Mouse (Mus musculus) cerebellum, adult (tissue): Measurements from ENCODE around the gene Cela3b.
"Not testable (repeated sequence)": the region's sequence is repeated elsewhere in the genome, so short reads cannot be mapped to it uniquely, and the experiment has no call there.

ENCODE experiments used
- ATAC-seq: cut with Nextera tagmentation; 2 replicates; pipeline ENCODE4 v1.9.2; 2017; ENCODE audit warnings: mild to moderate bottlenecking, moderate library complexity, mixed read lengths; ENCODE audit not compliant: insufficient number of reproducible peaks, low FRiP score, low TSS enrichment

Gene Cela3b

DNA sequence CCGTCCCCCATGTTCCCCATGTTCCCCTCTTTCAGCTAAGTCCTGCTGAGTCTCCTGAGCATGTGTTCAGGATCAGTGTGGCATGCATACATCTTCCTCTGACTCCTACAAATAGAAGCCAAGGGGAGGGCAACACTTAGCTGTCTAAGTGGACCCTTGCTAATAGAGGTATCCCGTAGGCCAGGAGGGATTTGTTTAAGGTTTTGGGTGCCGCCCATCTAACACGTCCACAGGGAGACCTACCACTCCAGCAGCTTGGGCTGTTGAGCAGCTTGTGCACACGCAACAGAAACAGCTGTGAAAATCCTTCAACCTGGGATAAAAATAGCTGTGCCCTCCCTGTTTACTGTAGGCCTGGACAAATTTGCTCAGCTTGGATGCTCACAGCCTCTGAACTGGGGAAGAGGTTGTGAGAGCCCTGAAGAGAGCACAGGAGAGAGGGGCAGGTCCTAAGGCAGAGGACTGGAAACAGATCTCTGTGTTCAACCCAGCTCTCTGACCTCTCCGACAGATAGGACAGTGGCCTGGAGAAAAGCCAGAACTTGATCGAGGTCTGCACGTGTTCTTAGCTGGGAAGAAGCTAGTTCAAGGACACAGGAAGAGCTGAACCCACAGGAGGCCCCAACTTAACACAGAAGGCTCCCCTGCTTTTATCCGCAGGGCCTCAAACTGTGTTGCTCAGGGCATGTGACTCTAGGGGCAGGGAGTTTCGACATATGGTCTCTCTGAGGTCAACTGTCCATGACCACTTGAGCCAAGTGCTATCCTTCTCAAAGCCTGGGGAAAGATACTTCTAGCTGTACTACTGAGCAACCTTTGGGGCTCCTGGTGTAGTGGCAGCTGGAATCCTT is 2.6 kb upstream of the Cela3b start:
- ATAC-seq: not testable (repeated sequence)

DNA sequence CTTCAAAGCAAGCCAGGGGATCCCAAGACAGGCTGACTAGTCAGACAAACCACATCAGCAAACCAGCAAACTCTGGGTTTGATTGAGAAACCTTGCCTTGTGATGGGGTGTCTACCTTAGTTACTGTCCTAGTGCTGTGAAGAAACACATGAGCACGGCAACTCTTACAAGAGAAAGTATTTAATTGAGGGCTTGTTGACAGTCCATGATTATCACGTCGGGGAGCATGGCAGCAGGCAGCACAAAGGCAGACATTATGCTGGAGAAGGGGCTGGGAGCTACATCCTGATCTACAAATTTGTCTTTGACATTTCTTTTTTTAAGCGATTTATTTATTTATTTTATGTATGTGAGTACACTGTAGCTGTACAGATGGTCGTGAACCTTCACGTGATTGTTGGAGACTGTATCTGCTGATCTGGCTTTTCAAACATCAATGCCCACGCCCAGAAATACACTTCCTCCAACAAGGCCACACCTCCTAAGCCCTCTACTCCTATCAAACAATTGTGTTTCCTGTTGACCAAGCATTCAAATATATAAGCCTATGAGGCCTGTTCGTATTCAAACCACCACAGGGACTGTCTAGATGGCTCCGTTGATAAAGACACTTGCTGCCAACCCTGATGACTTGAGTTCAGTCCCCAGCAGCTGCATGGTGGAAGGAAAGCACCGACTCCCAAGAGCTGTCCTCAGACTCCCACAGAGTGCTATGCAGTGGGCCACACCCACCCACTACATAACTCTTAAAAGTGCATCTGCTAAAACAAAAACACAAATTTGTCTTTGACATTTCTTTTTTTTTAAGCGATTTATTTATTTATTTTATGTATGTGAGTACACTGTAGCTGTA is 12.4 kb downstream of the Cela3b start:
- no peak for ATAC-seq

DNA sequence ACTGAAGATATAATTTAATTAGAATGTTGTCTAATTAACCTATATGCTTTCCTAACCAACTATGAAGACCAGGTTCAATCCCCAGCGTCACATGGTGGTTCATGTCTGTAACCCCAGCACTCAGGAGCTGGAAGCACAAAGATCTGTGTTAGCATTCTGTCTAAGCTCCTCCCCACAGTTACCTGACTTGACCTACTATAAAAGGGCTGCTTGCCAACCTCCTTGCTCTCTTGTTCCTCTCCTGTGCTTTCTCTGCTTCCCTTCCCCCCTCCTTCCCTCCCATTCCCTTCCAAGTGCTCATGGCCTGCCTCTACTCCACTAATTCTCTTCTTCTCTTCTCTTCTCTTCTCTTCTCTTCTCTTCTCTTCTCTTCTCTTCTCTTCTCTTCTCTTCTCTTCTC is 15.4 kb downstream of the Cela3b start:
- ATAC-seq: no peak

DNA sequence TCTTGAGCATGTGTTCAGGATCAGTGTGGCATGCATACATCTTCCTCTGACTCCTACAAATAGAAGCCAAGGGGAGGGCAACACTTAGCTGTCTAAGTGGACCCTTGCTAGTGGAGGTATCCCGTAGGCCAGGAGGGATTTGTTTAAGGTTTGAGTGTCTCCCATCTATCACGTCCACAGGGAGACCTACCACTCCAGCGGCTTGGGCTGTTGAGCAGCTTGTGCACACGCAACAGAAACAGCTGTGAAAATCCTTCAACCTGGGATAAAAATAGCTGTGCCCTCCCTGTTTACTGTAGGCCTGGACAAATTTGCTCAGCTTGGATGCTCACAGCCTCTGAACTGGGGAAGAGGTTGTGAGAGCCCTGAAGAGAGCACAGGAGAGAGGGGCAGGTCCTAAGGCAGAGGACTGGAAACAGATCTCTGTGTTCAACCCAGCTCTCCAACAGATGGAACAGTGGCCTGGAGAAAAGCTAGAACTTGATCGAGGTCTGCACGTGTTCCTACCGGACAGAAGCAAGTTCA is 18.1 kb downstream of the Cela3b start:
- ATAC-seq: not testable (repeated sequence)

DNA sequence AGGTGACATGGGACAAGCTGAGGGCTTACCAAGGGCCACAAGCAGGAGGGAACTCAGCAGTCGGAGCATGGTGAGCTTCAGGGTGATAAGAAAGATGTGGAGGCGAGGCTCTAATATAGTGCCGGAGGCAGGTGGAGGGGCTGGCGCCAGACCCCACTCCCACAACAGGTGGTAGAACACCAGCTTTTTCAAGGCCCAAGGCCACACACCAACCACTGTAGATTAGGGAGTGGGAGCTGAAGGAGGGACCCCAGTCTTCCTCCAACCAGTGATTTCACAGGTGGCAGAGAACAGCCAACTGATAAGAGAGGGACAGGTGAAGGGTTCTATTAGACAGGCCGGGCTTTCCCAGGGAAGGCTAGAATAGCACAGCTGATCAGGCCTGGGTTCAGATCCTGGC is 20.6 kb downstream of the Cela3b start, which contains the start of gene Cela3a:
Gene Cela3a, minus strand, starts transcription at position 101 of the 400 bp plus-strand sequence.
- no peak for ATAC-seq

DNA sequence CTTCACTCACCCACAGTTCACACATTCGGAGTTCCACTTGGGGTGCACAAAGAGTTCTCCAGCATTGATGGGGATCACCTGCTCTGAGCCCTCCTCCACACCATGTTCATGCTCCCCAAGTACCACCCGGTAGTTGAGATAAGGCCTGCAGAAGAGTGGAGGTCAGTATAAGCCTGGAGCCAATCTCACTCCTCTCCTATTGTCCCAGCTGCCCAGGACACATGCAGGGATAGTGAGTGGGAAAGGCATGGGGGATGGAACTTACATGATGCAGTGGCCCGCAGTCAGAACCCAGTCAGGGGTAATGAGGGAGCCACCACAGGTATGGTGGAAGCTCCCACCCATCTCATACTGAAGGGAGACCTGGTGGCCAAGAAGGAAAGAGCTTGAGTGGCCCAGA is 24.8 kb downstream of the Cela3b start:
- no peak for ATAC-seq

DNA sequence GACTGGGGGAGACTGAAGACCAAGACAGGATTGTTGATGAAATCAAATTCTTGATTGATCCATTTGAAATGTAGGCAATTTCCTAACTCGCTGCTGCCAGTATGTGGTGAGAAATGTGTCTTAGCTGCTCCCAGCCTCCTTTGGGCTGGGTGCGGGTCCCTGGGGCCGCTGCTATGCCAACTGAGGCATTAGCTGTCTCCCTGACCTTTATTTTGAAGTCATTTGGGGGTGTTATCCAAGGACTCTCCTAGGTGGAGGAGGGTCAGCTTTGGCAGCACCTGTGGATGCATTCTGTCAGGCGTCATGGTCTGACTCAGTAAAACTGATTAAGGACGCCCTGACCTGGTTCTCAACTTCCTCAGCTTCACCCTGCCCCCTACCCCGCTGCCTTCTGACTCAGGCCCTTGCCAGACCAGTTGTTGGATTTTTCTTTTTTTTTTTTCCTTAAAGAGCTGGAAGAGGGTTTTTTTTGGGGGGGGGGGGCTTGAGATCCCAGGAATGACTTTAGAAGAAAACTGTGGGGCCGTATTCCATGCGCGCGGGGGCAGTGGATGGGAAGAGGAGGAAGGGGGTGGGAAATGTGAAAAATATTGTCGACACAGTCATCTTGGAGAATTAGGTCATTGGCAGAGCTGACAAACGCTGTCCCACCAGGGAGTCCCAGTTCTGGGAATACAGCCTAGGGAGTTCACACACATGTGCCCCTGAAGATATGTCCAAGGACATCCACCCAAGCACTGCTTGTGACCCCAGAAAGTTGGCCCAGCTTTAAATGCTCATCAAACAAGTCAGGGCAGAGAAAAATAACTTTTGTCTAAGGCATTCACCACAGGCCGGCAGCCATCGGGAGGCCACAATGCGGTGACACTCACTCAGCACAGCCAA is 33.5 kb downstream of the Cela3b start:
- ATAC-seq: peak; percentile 52; the same call in 1 of the 2 replicates

DNA sequence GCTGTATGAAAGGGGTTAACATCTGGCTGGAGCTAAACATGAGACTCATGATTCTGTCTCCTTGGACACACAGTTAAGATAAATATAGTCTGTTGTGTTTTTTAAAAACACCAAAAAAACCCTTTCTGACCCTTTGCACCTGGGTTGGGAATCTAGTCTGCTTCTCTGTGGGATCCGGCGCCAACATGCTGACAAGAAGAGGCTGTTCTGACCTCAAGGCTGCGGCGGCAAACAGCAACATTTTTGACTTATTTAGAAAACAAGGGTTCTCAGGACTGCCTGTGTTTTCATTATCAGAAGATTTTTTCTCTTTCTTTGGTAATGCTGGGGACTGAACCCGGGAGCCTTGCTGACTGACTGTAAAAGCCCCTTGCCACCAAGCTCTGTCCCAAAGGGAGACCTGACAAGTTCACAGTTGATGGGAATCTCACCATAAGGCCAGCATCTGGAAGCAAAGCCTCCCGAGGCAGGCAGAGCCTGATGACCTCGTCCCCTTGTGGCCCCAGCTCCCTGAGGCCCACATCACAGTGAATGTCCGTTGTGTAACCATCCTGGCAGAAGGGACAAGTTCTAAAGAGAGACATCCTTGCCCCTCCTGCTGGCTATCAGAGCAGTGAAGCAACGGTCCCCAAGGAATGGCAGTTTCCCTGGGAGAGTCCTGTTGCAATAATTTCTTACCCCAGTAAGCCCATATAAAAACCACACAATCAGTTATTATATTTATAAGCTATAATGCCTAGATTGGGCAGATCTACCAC is 36.8 kb downstream of the Cela3b start:
- ATAC-seq: no peak

DNA sequence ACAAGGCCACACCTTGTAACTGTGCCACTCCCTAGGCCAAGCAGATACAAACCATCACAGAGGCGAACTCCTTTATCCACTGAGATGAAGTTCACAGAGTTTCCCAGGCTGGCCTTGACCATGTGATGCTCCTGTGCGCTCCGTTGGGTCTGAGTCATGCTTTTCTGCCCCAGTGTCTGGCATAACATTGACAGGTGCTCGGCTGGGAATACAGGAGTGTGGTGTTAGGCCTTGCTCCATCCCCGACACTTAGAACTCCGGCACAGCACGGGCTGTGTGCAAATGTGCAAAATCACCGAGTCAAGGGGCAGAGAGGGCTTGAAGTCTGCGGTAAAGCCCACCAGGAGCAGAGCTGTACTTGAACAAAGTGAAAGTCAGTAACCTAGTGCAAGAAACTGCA is 37.5 kb downstream of the Cela3b start:
- no peak for ATAC-seq

DNA sequence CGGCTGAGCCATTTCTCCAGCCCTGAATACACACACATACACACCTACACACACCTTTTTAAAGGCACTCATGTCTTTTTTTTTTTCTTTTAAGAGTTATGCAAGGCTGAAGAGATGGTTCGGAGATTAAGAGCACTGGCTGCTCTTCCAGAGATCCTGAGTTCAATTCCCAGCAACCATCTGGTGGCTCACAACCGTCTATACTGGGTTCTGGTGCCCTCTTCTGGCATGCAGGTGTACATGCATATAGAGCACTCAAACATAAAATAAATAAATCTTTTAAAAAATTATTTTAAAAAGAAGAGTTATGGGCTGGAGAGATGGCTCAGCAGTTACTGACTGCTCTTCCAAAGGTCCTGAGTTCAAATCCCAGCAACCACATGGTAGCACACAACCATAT is 39.1 kb downstream of the Cela3b start:
- ATAC-seq: no peak

DNA sequence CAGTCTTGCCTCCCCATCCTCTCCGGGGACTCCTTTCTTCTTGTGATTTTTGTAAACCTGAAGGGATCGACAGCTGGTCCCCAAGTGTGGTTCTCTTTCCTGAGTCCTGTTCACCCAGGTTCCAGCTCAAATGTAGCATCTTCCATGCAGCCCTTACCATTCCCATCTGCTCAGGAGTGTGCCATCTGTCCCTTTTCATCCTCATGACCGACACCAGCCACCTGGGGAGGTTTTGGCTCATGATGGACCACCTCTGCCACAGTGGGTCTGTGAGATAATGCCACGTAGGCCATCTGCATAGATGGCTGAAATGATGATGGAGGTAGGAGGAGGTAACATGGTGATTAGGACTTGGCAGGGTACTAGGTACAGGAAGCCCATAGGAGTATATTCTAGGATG is 40.1 kb downstream of the Cela3b start:
- no peak for ATAC-seq

DNA sequence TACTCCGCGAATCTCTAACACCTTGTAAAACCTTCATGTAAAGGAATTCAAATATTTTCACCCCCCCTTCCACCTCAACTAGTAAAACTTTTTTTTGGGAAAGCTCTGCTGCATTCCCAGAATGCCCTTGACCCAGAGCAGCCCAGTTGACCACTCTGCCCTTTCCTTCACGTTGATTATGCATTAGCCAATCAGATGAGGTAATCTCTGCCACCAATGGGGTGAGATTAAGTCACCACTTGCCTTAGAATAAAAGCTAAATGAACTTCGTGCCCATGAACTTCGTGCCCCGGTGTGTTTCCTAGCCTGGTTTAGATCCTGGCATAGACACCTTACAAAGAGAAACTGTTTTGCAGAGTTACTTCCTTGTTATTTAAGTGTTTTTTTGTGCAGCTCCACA is 41.4 kb downstream of the Cela3b start:
- no peak for ATAC-seq

DNA sequence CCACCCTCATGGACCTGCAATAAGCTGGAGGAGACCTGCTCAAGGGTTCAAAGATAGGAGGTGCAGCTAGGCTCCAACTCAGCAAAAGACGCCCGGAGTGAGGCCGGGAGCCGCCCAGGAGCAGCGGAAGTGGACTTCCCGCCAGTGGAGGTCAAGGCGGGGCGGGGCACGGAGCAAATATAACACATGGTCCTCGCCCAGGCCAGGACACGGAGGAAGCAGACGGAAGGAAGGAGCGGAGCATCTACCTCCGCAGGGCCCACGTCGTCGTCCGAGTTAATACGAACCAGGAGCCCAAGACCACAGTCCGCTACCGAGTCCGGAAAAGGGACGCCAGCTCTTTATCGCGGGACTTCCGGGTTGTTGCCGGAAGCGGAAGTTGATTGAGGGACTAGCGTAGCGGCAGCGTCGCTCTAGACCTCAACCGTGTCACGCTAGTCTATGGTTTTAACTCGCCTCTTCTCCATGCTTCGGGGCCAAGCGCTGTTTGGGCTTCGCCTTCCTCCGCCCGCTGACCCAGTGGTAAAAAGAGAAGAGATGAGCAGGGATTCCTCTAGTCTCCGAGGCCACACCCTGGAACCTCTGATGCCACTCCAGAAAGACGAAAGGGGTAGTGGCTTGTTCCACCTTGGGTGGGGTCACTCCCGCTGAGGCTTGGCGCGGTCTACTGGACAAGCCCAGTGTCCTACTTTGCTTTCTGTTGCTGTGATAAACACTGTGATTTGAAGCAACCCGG is 42.1 kb downstream of the Cela3b start:
- peak; percentile 93 for ATAC-seq

DNA sequence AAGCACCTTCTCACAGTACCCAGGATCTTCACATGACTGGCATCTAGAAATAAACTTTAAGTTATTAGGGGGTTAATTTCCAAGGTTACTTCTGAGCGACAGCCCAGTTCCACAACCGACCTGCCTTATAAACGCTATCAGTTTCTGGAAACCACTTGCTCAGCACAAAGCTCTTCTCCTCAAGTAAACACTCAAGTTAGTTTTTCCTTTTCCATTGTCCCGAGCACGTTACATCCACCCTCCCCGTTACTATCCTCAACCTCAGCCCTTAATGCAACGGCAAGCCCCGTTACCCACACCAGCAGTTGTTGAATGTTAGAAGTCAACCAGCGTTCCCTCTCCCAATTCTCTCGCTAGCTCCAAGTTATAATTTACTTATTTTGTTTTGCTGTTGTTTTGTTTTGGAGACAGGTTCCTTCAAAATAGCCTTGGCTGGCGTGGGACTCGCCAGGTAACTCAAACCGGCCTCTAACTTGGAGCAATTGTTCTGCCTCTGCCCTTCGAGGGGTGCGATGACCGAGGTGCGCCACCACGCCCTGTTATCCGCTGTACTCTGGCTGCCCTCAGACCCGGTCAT is 42.8 kb downstream of the Cela3b start:
- no peak for ATAC-seq

DNA sequence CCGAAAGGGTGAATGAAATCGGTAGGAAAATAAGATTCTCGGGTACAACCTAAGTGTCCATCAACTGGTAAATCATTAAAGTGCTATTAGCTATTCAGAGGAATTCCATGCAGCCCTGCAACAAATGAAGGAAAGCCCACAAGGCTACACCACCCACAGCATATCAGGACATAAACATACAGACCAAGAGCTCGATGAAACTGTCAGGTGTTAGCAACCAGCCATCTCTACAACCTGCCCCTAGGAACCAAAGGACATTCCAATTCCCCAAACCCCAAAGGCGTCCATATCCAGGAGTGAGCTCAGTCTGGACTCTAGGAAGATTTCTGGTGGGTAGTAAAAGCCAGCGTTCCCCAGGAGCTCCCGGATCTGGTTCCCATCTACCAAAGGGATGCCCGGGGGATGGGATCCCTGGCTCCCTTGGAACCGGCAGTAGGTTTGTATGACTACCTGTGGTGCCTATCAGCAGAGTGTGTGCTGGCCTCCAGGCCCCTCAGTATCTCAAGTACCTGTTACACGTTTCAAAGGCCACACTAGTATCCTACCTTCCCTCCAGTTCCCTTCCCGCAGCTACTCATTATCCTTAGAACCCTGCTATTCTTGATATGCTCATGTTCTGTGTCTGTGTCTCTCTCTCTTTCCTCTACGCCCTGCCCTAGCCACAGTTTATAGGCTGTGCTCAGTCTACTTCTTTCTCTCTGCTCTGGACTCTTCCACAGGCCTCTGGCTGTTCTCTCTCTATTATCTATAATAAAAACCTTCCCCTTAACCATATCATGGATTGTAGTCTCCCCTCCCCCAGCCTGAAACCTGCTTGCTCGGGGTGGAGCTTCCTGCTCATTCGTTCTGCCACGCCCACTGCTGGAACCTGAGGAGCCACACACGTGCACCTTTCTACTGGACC is 49.4 kb downstream of the Cela3b start:
- no peak for ATAC-seq

DNA sequence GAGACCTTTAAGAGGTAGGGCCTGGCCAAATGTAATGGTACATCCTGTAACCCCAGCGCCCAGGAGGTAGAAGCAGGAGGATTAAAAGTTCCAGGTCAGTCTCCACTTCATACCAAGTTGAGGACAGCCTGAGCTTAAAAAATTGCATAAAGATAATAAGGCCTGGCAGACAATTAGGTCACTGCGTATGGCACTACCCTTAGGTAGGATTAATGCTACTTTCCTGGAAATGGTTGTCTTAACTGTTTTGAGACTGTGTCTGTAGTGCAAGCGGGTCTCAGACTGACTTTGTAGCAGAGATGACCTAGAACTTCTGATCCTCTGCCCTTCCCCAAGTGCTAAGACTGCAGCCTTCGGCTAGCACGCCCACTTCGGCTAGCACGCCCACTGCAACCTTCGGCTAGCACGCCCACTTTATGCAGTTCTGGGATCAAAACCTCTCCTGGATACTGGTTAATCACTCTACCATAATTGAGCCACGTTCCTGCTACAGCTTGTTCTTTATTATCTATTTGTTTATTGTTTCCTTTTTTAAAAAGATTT is 50.6 kb downstream of the Cela3b start:
- no peak for ATAC-seq

DNA sequence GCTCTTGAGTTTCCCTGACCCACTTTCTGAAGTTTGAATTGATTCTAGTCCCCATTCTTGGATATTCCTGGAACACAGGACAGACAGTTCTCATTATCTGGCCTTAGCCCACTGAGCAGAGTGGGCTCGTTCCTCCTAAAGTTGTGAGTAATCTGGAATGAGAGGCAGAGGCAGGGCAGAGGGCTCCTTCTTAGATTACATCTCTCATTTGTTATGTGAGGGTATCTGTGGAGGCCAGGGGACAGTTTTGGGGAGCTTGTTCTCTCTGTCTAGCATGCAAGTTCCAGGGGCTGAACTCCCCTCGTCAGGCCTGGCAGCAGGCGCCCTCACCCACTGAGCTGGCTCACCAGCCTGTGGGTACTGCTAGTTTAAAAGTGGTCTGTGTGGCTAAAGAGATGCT is 51.3 kb downstream of the Cela3b start:
- no peak for ATAC-seq
